Mouse (Mus musculus): ENCODE results near the gene Rmnd1. TPM values are rescaled to one million over a fixed set of nuclear protein-coding genes. Genes with fewer than 3 reads are reported as not detected.

The Rmnd1 gene
- polyA plus RNA-seq, 1 experiment from 2014 or later = 48.9 TPM

GRCm38 (mm10) chr10:4432996-4433755, 988 bp upstream of the Rmnd1 start:
- 14% methylated on average over 19 of the region's 19 CpGs for WGBS
- Histone ChIP-seq H3K36me3 (peaks cover 14% of the 10 kb centered on the region), H3K27ac (peak overlapping the region; percentile 46; the same call in 1 of the 2 replicates), H3K9me3 (no peaks in the 10 kb centered on the region), H3K4me3 (peak overlapping the region; percentile 60), H3K27me3 (replicated peaks) (no peaks in the 10 kb centered on the region), H3K4me2 (replicated peaks) (peak overlapping the region; percentile 61), H3K4me1 (peaks cover 8% of the 10 kb centered on the region), H3K9ac (peak overlapping the region; percentile 63)
- no peak for ATAC-seq (ENCODE audit: low FRiP score, low read depth)

DNA sequence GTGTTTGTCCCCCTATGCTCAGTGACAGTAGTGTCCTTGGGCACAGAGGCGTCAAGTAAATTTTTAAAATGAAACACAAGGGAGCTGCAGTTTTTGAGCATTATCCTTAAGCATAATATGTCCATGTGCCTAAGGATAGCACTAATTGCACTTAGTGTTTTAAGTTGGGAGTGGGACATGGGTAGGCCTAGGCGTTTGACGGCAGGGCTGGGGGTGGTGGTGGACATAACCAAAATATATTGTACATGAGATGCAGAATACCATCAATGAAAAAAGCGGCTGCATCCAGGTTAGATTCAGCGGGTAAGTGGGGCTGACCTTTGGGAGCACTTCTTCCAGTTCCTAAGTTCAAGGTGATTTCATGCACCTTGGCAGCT, 454 bp downstream of the Rmnd1 start:
- Histone ChIP-seq H3K9me3 (no peaks in the 10 kb centered on the region), H3K27ac (no peak overlapping the region), H3K27me3 (replicated peaks) (no peaks in the 10 kb centered on the region), H3K9ac (peak overlapping the region; percentile 67), H3K36me3 (peaks cover 8% of the 10 kb centered on the region), H3K4me3 (peak overlapping the region; percentile 62), H3K4me2 (replicated peaks) (peak overlapping the region; percentile 68), H3K4me1 (peaks cover 8% of the 10 kb centered on the region)
- peak; percentile 51 for ATAC-seq (ENCODE audit: low FRiP score, low read depth)
- WGBS = 13% methylated on average over 5 of the region's 5 CpGs

GRCm38 (mm10) chr10:4430826-4431225, 1.4 kb downstream of the Rmnd1 start:
- 0 out of 2 replicates have a peak overlapping the region, but pooled peaks have one; percentile 67 for H3K9ac ChIP-seq
- no peak overlapping the region for H3K27ac ChIP-seq
- WGBS = 94% methylated on average over 3 of the region's 3 CpGs
- H3K4me3 ChIP-seq = no peak overlapping the region
- H3K4me1 ChIP-seq = peaks cover 8% of the 10 kb centered on the region
- no peaks in the 10 kb centered on the region for H3K27me3 ChIP-seq (replicated peaks)
- H3K9me3 ChIP-seq = no peaks in the 10 kb centered on the region
- H3K36me3 ChIP-seq = peaks cover 17% of the 10 kb centered on the region
- no peak for ATAC-seq (ENCODE audit: low FRiP score, low read depth)
- H3K4me2 ChIP-seq (replicated peaks) = peak overlapping the region; percentile 68; the same call in 1 of the 2 replicates

- Histone ChIP-seq H3K36me3 (peaks cover 22% of the 10 kb centered on the region), H3K9me3 (no peaks in the 10 kb centered on the region), H3K4me1 (peaks cover 8% of the 10 kb centered on the region), H3K9ac (no peak overlapping the region), H3K4me3 (no peak overlapping the region), H3K27ac (no peak overlapping the region), H3K27me3 (replicated peaks) (no peaks in the 10 kb centered on the region), H3K4me2 (replicated peaks) (no peak overlapping the region)
- no peak for ATAC-seq (ENCODE audit: low FRiP score, low read depth)
- 93% methylated on average over 8 of the region's 8 CpGs for WGBS
Measured at GRCm38 (mm10) chr10:4430399-4430798, 1.8 kb downstream of the Rmnd1 start.

DNA sequence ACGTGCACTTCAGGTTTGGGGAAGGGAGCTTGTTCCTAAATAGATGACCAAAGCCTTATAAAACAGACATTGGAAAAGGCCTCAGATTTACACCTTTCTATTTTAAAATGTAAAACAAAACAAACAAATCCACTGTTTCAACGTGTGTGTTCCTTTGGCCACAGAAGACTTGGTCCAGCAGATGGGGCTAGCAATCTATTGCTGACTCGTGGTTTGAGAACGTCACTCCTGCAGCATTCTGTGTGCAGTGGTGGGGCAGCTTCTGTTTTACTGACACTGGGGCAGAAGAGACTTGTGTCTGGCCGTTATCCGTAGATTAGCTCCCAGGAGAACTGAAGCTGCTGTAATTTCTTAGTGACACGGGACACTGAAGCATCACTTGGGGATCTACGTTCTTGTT, 6.9 kb downstream of the Rmnd1 start:
- Histone ChIP-seq H3K27me3 (replicated peaks) (no peaks in the 10 kb centered on the region), H3K9me3 (no peaks in the 10 kb centered on the region), H3K9ac (no peak overlapping the region), H3K4me3 (no peak overlapping the region), H3K27ac (no peak overlapping the region), H3K4me1 (no peaks in the 10 kb centered on the region), H3K36me3 (peaks cover 44% of the 10 kb centered on the region), H3K4me2 (replicated peaks) (no peak overlapping the region)
- no peak for ATAC-seq (ENCODE audit: low FRiP score, low read depth)
- WGBS = 84% methylated on average over 8 of the region's 8 CpGs

GRCm38 (mm10) chr10:4407191-4407590, 25.0 kb downstream of the Rmnd1 start:
- no peak overlapping the region for H3K9ac ChIP-seq
- no peak overlapping the region for H3K4me2 ChIP-seq (replicated peaks)
- no peak overlapping the region for H3K27ac ChIP-seq
- no peaks in the 10 kb centered on the region for H3K9me3 ChIP-seq
- WGBS = 89% methylated on average over 1 of the region's 1 CpGs
- peaks cover 32% of the 10 kb centered on the region for H3K36me3 ChIP-seq
- H3K4me3 ChIP-seq = no peak overlapping the region
- ATAC-seq (ENCODE audit: low FRiP score, low read depth) = no peak
- H3K27me3 ChIP-seq (replicated peaks) = no peaks in the 10 kb centered on the region
- no peaks in the 10 kb centered on the region for H3K4me1 ChIP-seq

DNA sequence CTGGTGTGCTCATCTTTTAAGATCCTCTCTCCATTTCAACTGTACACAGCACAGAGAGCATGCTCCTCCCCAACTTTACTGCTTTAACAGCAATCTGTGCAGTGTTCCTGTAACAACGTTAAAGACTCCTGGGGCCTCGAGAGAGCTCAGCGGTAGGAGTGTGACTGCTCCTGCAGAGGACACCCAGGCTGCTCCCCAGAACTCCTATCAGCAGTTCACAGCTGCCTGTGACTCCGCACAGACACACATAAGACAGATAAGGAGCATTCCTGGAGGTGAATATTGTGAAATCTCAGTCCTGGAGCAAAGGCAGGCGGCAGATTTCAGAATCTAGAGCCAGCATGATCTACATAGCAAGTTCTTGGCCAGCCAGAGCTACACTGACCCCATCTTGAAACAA, 26.7 kb downstream of the Rmnd1 start:
- peaks cover 30% of the 10 kb centered on the region for H3K36me3 ChIP-seq
- H3K4me3 ChIP-seq = no peak overlapping the region
- H3K4me1 ChIP-seq = no peaks in the 10 kb centered on the region
- no peak overlapping the region for H3K9ac ChIP-seq
- no peak overlapping the region for H3K4me2 ChIP-seq (replicated peaks)
- ATAC-seq (ENCODE audit: low FRiP score, low read depth) = no peak
- no peaks in the 10 kb centered on the region for H3K27me3 ChIP-seq (replicated peaks)
- no peak overlapping the region for H3K27ac ChIP-seq
- H3K9me3 ChIP-seq = no peaks in the 10 kb centered on the region
- 81% methylated on average over 5 of the region's 5 CpGs for WGBS

- peaks cover 25% of the 10 kb centered on the region for H3K36me3 ChIP-seq
- H3K4me2 ChIP-seq (replicated peaks) = no peak overlapping the region
- H3K9ac ChIP-seq = no peak overlapping the region
- no peak overlapping the region for H3K4me3 ChIP-seq
- no peaks in the 10 kb centered on the region for H3K9me3 ChIP-seq
- WGBS = 63% methylated on average over 5 of the region's 5 CpGs
- no peaks in the 10 kb centered on the region for H3K27me3 ChIP-seq (replicated peaks)
- H3K4me1 ChIP-seq = no peaks in the 10 kb centered on the region
- no peak overlapping the region for H3K27ac ChIP-seq
- ATAC-seq (ENCODE audit: low FRiP score, low read depth) = 0 out of 2 replicates have a peak, but pooled peaks have one; percentile 18
Measured at GRCm38 (mm10) chr10:4404895-4405491, 27.2 kb downstream of the Rmnd1 start.

DNA sequence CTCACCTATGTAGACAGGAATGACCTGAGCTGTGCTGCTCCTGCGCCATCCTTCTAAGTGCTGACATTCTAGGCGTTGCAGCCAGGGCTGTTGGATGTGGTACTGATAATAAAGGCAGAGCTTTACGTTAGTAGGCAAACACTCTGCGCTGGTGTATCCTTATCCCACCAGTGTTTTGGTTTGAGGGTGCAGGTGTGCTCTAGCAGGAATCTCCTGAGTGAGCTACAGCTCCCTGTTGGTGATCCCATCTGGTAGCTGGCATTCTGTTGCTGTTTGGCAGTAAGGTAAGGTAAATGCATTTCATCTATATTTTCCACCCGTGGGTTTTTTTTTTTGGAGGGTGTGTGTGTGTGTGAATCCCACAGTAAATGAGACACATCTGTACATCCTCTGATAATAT, 34.1 kb downstream of the Rmnd1 start:
- no peaks in the 10 kb centered on the region for H3K9me3 ChIP-seq
- no peak overlapping the region for H3K27ac ChIP-seq
- no peak for ATAC-seq (ENCODE audit: low FRiP score, low read depth)
- no peaks in the 10 kb centered on the region for H3K4me1 ChIP-seq
- H3K4me2 ChIP-seq (replicated peaks) = no peak overlapping the region
- H3K27me3 ChIP-seq (replicated peaks) = no peaks in the 10 kb centered on the region
- H3K36me3 ChIP-seq = peaks cover 24% of the 10 kb centered on the region
- no peak overlapping the region for H3K9ac ChIP-seq
- 91% methylated on average over 5 of the region's 5 CpGs for WGBS
- H3K4me3 ChIP-seq = no peak overlapping the region

DNA sequence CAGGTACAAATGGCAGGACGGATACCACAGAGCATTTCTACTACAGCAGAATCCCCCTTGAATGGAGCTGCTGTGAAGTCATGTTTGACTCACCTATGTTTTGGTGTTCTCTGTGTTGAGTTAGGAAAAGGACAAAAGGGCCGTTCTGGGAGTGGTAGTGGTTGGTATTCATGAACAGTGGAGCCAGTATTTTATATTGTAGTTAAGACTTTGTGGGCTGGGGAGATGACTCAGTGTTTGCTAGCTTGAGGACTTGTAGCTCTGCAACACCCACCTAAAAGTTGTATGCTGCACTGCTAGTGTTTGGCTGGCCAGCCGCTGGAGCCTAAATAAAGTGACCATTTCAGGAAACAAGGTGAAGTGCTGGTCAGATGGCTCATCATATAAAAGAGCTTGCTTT, 36.9 kb downstream of the Rmnd1 start:
- H3K27me3 ChIP-seq (replicated peaks) = no peaks in the 10 kb centered on the region
- no peak overlapping the region for H3K4me3 ChIP-seq
- peaks cover 11% of the 10 kb centered on the region for H3K4me1 ChIP-seq
- H3K27ac ChIP-seq = no peak overlapping the region
- no peak for ATAC-seq (ENCODE audit: low FRiP score, low read depth)
- no peaks in the 10 kb centered on the region for H3K9me3 ChIP-seq
- no peak overlapping the region for H3K4me2 ChIP-seq (replicated peaks)
- 94% methylated on average over 3 of the region's 3 CpGs for WGBS
- H3K9ac ChIP-seq = no peak overlapping the region
- H3K36me3 ChIP-seq = peaks cover 19% of the 10 kb centered on the region

DNA sequence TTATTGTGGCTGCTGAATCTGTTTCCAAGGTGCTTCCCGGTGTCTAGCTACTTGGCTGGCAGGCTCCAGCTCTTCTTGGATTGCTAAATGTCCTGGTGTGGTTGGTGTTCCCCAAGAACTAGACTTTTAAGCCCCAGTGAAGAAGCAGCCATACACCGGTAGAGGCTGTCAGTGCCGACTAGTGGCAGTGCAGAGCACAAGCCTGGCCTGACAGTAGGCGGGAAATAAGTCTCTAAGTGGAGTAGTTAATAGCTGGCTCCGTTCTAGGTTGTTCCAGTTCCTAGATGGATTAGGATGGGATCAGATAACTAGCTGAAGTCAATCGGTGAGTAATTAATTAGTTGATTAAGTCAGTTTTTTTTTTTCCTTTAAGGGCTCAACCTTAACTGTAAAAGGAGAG, 40.3 kb downstream of the Rmnd1 start:
- no peaks in the 10 kb centered on the region for H3K27me3 ChIP-seq (replicated peaks)
- H3K27ac ChIP-seq = no peak overlapping the region
- ATAC-seq (ENCODE audit: low FRiP score, low read depth) = no peak
- H3K4me3 ChIP-seq = no peak overlapping the region
- no peak overlapping the region for H3K9ac ChIP-seq
- H3K9me3 ChIP-seq = no peaks in the 10 kb centered on the region
- peaks cover 15% of the 10 kb centered on the region; the same call in 1 of the 2 replicates for H3K36me3 ChIP-seq
- peaks cover 29% of the 10 kb centered on the region for H3K4me1 ChIP-seq
- 73% methylated on average over 6 of the region's 6 CpGs for WGBS
- H3K4me2 ChIP-seq (replicated peaks) = peak overlapping the region; percentile 20; the same call in 1 of the 2 replicates

DNA sequence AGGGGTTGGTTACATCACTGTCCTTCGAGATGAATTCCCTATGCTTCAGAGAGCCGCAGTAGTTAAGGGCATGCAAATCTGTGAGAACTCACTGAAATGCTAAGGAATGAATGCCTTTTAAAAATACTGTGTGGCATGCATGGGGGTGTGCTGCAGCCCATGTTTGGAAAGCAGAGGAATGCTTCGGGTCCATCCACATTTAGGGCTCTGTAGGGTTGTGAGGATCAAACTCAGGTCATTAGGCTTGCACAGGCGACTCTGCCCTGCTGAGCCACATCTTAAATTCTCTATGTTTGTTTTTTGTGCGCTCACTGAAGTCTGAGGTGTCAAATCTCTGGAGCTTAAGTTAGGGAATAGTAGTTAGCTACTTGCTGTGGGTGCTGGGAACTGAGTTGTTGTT, 41.1 kb downstream of the Rmnd1 start:
- no peak for ATAC-seq (ENCODE audit: low FRiP score, low read depth)
- 0 out of 2 replicates have a peak overlapping the region, but pooled peaks have one; percentile 26 for H3K9ac ChIP-seq
- WGBS = 77% methylated on average over 5 of the region's 5 CpGs
- no peak overlapping the region for H3K4me3 ChIP-seq
- no peak overlapping the region for H3K27ac ChIP-seq
- H3K27me3 ChIP-seq (replicated peaks) = no peaks in the 10 kb centered on the region
- H3K9me3 ChIP-seq = no peaks in the 10 kb centered on the region
- H3K36me3 ChIP-seq = peaks cover 12% of the 10 kb centered on the region; the same call in 1 of the 2 replicates
- peaks cover 30% of the 10 kb centered on the region for H3K4me1 ChIP-seq
- peak overlapping the region; percentile 20 for H3K4me2 ChIP-seq (replicated peaks)
